ENCODE assay signal across 7 mouse cellular contexts in the genomic region with DNA sequence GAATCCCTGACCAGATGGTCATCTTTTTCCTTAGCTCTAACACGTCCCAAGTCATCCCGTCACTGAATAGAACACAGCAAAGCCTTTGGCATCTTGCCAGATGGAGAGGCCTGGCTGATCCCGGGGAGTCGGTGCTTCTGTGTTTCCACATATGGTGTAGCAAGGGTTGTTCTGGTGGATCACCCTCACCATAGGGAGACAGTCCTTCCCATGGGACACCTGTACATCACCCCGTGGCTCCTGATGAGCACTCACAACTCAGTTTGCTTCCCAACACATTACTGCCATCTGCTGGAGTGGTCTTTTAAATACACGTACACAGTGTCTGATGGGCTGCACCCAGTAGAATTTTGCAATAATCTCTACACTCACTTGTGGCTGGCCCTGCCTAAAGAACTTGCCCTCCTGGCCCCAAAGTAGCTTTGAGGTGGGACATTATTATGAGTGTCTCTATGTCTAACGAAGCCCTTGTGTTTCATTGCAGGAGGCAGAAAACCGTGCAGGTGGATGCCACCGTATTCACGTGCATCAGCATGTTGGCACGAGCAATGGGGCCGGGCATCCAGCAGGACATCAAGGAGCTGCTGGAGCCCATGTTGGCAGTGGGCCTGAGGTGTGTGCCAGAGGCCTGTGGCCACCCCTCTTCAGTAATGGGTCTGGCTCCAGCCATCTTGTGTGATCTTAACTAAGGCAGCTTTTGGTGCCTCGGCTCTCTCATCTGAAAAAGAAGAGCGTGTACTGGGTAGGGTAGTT. TPM values are rescaled to one million over a fixed set of nuclear protein-coding genes. Genes with fewer than 3 reads are reported as not detected.
A peak's percentile ranks its signal among the peaks of the same experiment; 100 is the strongest.
DNase-seq lines count a peak whose midpoint lies in the region; ATAC-seq and TF ChIP-seq lines count a peak whose summit lies in the region.

No protein-coding gene starts in this region.

- H3K4me1 ChIP-seq in kidney, postnatal 0 days (replicated peaks; ENCODE audit: insufficient read depth, low read length), result no peaks in the 10 kb centered on the region
- no peaks in the 10 kb centered on the region for H3K4me1 ChIP-seq in kidney, embryonic 14.5 days (ENCODE audit: control insufficient read depth, insufficient read depth, low read length)
- no peaks in the 10 kb centered on the region for H3K4me1 ChIP-seq in G1E (ENCODE audit: insufficient read depth, low read depth, low read length)
- no peaks in the 10 kb centered on the region for H3K4me1 ChIP-seq in hindbrain, embryonic 16.5 days (ENCODE audit: control insufficient read depth, insufficient read depth, low read depth, low read length)
- H3K4me1 ChIP-seq in lung, embryonic 14.5 days (ENCODE audit: insufficient read depth), result no peaks in the 10 kb centered on the region

- no peak overlapping the region for H3K4me2 ChIP-seq in kidney, postnatal 0 days (ENCODE audit: low read length)
- no peak overlapping the region for H3K4me2 ChIP-seq in kidney, embryonic 14.5 days (replicated peaks; ENCODE audit: low read depth, low read length)
- no peak overlapping the region for H3K4me2 ChIP-seq in hindbrain, embryonic 16.5 days (ENCODE audit: low read length)
- no peak overlapping the region for H3K4me2 ChIP-seq in lung, embryonic 14.5 days

- peak; percentile 63 for TF ChIP-seq CTCF in kidney, postnatal 0 days (IDR thresholded peaks at IDR 0.05; ENCODE audit: low read depth)
- 0 out of 2 replicates have a peak, but pooled peaks have one; percentile 13 for TF ChIP-seq CTCF in G1E (IDR thresholded peaks at IDR 0.05; ENCODE audit: low read depth, low read length)
- peak; percentile 53 for TF ChIP-seq CTCF in lung, embryonic 14.5 days (IDR thresholded peaks at IDR 0.05; ENCODE audit: low read depth)

- H3K9me3 ChIP-seq in kidney, postnatal 0 days (replicated peaks; ENCODE audit: low read length), result no peaks in the 10 kb centered on the region
- H3K9me3 ChIP-seq in kidney, embryonic 14.5 days (ENCODE audit: control insufficient read depth, low read length), result no peaks in the 10 kb centered on the region
- H3K9me3 ChIP-seq in G1E (replicated peaks), result no peaks in the 10 kb centered on the region
- no peaks in the 10 kb centered on the region for H3K9me3 ChIP-seq in hindbrain, embryonic 16.5 days (ENCODE audit: control insufficient read depth, low read length)
- no peaks in the 10 kb centered on the region for H3K9me3 ChIP-seq in lung, embryonic 14.5 days (ENCODE audit: low read depth, low read length)

- no peak overlapping the region for H3K4me3 ChIP-seq in kidney, postnatal 0 days (replicated peaks; ENCODE audit: low read depth, low read length)
- H3K4me3 ChIP-seq in kidney, embryonic 14.5 days (ENCODE audit: low read length), result no peak overlapping the region
- no peak overlapping the region for H3K4me3 ChIP-seq in G1E (ENCODE audit: low read depth, low read length)
- no peak overlapping the region for H3K4me3 ChIP-seq in hindbrain, embryonic 16.5 days (ENCODE audit: low read length)
- H3K4me3 ChIP-seq in lung, embryonic 14.5 days (ENCODE audit: low read depth, low read length), result no peak overlapping the region

- H3K36me3 ChIP-seq in kidney, postnatal 0 days (ENCODE audit: insufficient read depth, low read length), result peaks cover 74% of the 10 kb centered on the region
- H3K36me3 ChIP-seq in kidney, embryonic 14.5 days (ENCODE audit: control insufficient read depth, insufficient read depth, low read length), result peaks cover 92% of the 10 kb centered on the region
- H3K36me3 ChIP-seq in G1E (replicated peaks), result peaks cover 94% of the 10 kb centered on the region
- H3K36me3 ChIP-seq in hindbrain, embryonic 16.5 days (ENCODE audit: control insufficient read depth, insufficient read depth, low read length), result peaks cover 65% of the 10 kb centered on the region
- H3K36me3 ChIP-seq in lung, embryonic 14.5 days (ENCODE audit: insufficient read depth), result peaks cover 93% of the 10 kb centered on the region

- ATAC-seq in kidney, postnatal 0 days (replicated peaks; ENCODE audit: low FRiP score, low read depth), result peak; percentile 22; the same call in 1 of the 2 replicates
- ATAC-seq in kidney, embryonic 14.5 days (ENCODE audit: low FRiP score, low TSS enrichment), result no peak
- no peak; the same call in 1 of the 2 replicates for ATAC-seq in G1E (ENCODE audit: extremely low read depth, insufficient number of reproducible peaks, low FRiP score, poor library complexity, severe bottlenecking)
- peak; percentile 21; the same call in 1 of the 2 replicates for ATAC-seq in hindbrain, embryonic 16.5 days
- peak; percentile 65; the same call in 1 of the 2 replicates for ATAC-seq in lung, embryonic 14.5 days (ENCODE audit: insufficient read depth)
- no peak for ATAC-seq in inflammation-experienced regulatory T-cells, adult 6 months

- 77% methylated on average over 14 of the region's 14 CpGs for WGBS in kidney, postnatal 0 days
- 81% methylated on average over 14 of the region's 14 CpGs for WGBS in kidney, embryonic 14.5 days
- 63% methylated on average over 14 of the region's 14 CpGs for WGBS in hindbrain, embryonic 16.5 days
- WGBS in lung, embryonic 14.5 days, result 72% methylated on average over 14 of the region's 14 CpGs

- H3K27me3 ChIP-seq in kidney, postnatal 0 days (ENCODE audit: insufficient read depth, low read length), result no peaks in the 10 kb centered on the region
- no peaks in the 10 kb centered on the region for H3K27me3 ChIP-seq in kidney, embryonic 14.5 days (ENCODE audit: control insufficient read depth, insufficient read depth, low read length)
- no peaks in the 10 kb centered on the region for H3K27me3 ChIP-seq in G1E (ENCODE audit: insufficient read depth, low read length)
- H3K27me3 ChIP-seq in hindbrain, embryonic 16.5 days (replicated peaks; ENCODE audit: control insufficient read depth, insufficient read depth, low read length), result no peaks in the 10 kb centered on the region
- no peaks in the 10 kb centered on the region for H3K27me3 ChIP-seq in lung, embryonic 14.5 days (ENCODE audit: insufficient read depth, low read length)

- no peak overlapping the region for H3K27ac ChIP-seq in kidney, postnatal 0 days
- no peak overlapping the region for H3K27ac ChIP-seq in kidney, embryonic 14.5 days (ENCODE audit: low read depth, low read length)
- H3K27ac ChIP-seq in hindbrain, embryonic 16.5 days (ENCODE audit: low read depth, low read length), result no peak overlapping the region
- H3K27ac ChIP-seq in lung, embryonic 14.5 days (ENCODE audit: low read depth), result no peak overlapping the region

- DNase-seq in kidney, postnatal 0 days (ENCODE audit: low spot score), result peak; percentile 41
- DNase-seq in G1E (ENCODE audit: low spot score), result peak; percentile 25
- peak; percentile 41 to 59 for DNase-seq in cerebellum, adult 18-20 months
- peak; percentile 72 for DNase-seq in lung, embryonic 14.5 days

- no peak overlapping the region for H3K9ac ChIP-seq in kidney, postnatal 0 days (ENCODE audit: low read depth, low read length)
- H3K9ac ChIP-seq in kidney, embryonic 14.5 days (ENCODE audit: low read depth, low read length), result no peak overlapping the region
- no peak overlapping the region for H3K9ac ChIP-seq in hindbrain, embryonic 16.5 days (ENCODE audit: low read depth, low read length)
- no peak overlapping the region for H3K9ac ChIP-seq in lung, embryonic 14.5 days

RNA-seq across cellular contexts. Expression of a gene that starts 15.0 kb away (rescaled TPM):
- 19.8 and 21.6 TPM in 2 replicates for polyA plus RNA-seq in kidney, postnatal 0 days (2015; fragmentation: Nextera tagmentation; extraction: Ambion mirVana)
- 22.2 and 27.2 TPM in 2 replicates for polyA plus RNA-seq in kidney, embryonic 14.5 days (2014; fragmentation: Nextera tagmentation; extraction: Ambion mirVana)
- 35.1 and 41.7 TPM in 2 replicates for total RNA-seq in G1E (2014; fragmentation: Nextera tagmentation)
- 11.7 and 13.8 TPM in 2 replicates for total RNA-seq in G1E (2017)
- polyA plus RNA-seq in G1E (2012), result 8.9 and 11.3 TPM in 2 replicates
- polyA plus RNA-seq in hindbrain, embryonic 16.5 days (2015; fragmentation: Nextera tagmentation; extraction: Ambion mirVana), result 20.6 and 22.7 TPM in 2 replicates
- polyA plus RNA-seq in lung, embryonic 14.5 days (2014; fragmentation: Nextera tagmentation; extraction: Ambion mirVana), result 21.3 and 23.5 TPM in 2 replicates
- polyA plus RNA-seq in inflammation-experienced regulatory T-cells, adult 6 months (2017; shearing (Covaris generic)), result 10 to 100 TPM; 10.1 to 13.5 (median 11.7) TPM

RNA-seq across cellular contexts. Expression of a gene that starts 18.8 kb away (rescaled TPM):
- 23.3 and 23.6 TPM in 2 replicates for polyA plus RNA-seq in kidney, postnatal 0 days (2015; fragmentation: Nextera tagmentation; extraction: Ambion mirVana)
- 13.4 and 18.6 TPM in 2 replicates for polyA plus RNA-seq in kidney, embryonic 14.5 days (2014; fragmentation: Nextera tagmentation; extraction: Ambion mirVana)
- total RNA-seq in G1E (2014; fragmentation: Nextera tagmentation) (35.9 and 42.1 TPM in 2 replicates), G1E (2017) (15.7 and 16.8 TPM in 2 replicates)
- polyA plus RNA-seq in G1E (2012), result 16.3 and 18.1 TPM in 2 replicates
- 19.6 and 20.6 TPM in 2 replicates for polyA plus RNA-seq in hindbrain, embryonic 16.5 days (2015; fragmentation: Nextera tagmentation; extraction: Ambion mirVana)
- polyA plus RNA-seq in lung, embryonic 14.5 days (2014; fragmentation: Nextera tagmentation; extraction: Ambion mirVana), result 18.2 and 19.2 TPM in 2 replicates
- polyA plus RNA-seq in inflammation-experienced regulatory T-cells, adult 6 months (2017; shearing (Covaris generic)), result 1 to 10 TPM; 8.6 to 9.2 (median 8.7) TPM

RNA-seq across cellular contexts. Expression of a gene that starts 36.9 kb away (rescaled TPM):
- 0.46 and 1.1 TPM in 2 replicates for polyA plus RNA-seq in kidney, postnatal 0 days (2015; fragmentation: Nextera tagmentation; extraction: Ambion mirVana)
- 0.54 and 1.4 TPM in 2 replicates for polyA plus RNA-seq in kidney, embryonic 14.5 days (2014; fragmentation: Nextera tagmentation; extraction: Ambion mirVana)
- total RNA-seq in G1E (2014; fragmentation: Nextera tagmentation) (not detected in 2 replicates), G1E (2017) (0.05 TPM in 1 of 2 replicates, not detected in the other)
- not detected in 2 replicates for polyA plus RNA-seq in G1E (2012)
- polyA plus RNA-seq in hindbrain, embryonic 16.5 days (2015; fragmentation: Nextera tagmentation; extraction: Ambion mirVana), result 0.23 and 0.24 TPM in 2 replicates
- polyA plus RNA-seq in lung, embryonic 14.5 days (2014; fragmentation: Nextera tagmentation; extraction: Ambion mirVana), result 0.75 and 1.3 TPM in 2 replicates
- polyA plus RNA-seq in inflammation-experienced regulatory T-cells, adult 6 months (2017; shearing (Covaris generic)), result under 1 TPM; 0.16 to 0.61 (median 0.36) TPM

Comparison
In these comparisons a context has a peak if more than half of its experiments do, and no peak if none do; other contexts are left out.
1. ATAC-seq: peak in kidney, postnatal 0 days (single experiment), hindbrain, embryonic 16.5 days (single experiment) and lung, embryonic 14.5 days (single experiment); none in kidney, embryonic 14.5 days (single experiment), G1E (single experiment) and inflammation-experienced regulatory T-cells, adult 6 months (single experiment).
2. CTCF ChIP-seq: peak in every context shown above with its lines; median percentile 63 in kidney, postnatal 0 days; 53 in lung, embryonic 14.5 days; 13 in G1E.
3. Peak in every context shown above with its lines, with median percentiles within 50 percentile points of each other: DNase-seq.